Mouse (Mus musculus): ENCODE data around the gene Capn12. TPM values are rescaled to one million over a fixed set of nuclear protein-coding genes. Genes with fewer than 3 reads are reported as not detected.

The Capn12 gene
- polyA plus RNA-seq, 1 experiment from 2014 or later: 0.12 TPM

DNA sequence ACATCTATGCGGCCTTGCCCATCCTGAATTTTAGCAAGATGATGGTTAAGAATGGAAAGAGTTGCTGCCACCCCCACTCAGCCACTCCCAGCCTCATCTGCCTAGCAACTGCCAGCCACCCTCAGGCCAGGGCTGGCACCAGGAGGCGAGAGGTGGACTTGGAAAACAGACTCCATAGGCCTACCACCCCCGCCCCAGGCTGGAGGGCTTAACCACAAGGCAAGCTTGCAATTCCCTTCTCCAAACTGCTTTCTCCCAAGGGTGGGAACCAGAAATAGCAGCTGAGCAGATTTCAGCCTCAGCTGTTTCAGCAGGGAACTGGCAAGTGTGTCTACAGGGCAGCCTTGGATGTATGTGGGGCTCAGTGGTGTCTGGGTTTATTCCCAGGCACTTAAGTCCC is 21.6 kb downstream of the Capn12 start:
- H3K27ac ChIP-seq: no peak overlapping the region

DNA sequence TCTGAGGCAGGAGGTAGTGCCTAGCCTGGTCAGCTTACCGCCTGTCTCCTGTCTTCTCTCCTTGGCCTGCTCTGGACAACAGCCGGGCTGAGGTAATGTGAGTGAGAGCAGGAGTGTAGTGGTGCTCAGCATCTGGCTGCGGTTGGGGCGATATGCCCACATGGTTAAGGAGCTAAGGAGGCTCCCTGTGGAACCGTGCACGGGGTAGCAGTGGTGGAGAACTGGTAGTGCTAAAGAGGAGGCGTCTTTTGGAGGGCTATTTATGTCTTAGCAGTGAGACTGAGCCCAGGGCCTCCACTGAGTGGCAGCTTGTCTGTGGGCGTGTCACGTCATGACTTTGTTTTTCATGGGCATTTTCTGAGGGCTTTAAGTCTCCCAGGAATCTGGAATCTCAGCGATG is 22.6 kb downstream of the Capn12 start:
- Histone ChIP-seq H3K9me3 (replicated peaks) (no peaks in the 10 kb centered on the region), H3K27me3 (replicated peaks) (no peaks in the 10 kb centered on the region), H3K4me2 (no peak overlapping the region), H3K9ac (no peak overlapping the region), H3K4me1 (no peaks in the 10 kb centered on the region), H3K4me3 (no peak overlapping the region), H3K36me3 (peaks cover 100% of the 10 kb centered on the region), H3K27ac (no peak overlapping the region)
- 86% methylated on average over 10 of the region's 10 CpGs for WGBS (ENCODE audit: insufficient replicate concordance)
- no peak for ATAC-seq

More for the DNA sequence above, 21.6 kb downstream of the Capn12 start:
- H3K4me2 ChIP-seq: no peak overlapping the region
- H3K9ac ChIP-seq: no peak overlapping the region
- H3K4me1 ChIP-seq: no peaks in the 10 kb centered on the region
- WGBS (ENCODE audit: insufficient replicate concordance): 82% methylated on average over 3 of the region's 3 CpGs
- no peaks in the 10 kb centered on the region for H3K9me3 ChIP-seq (replicated peaks)
- H3K36me3 ChIP-seq: peaks cover 100% of the 10 kb centered on the region
- H3K27me3 ChIP-seq (replicated peaks): no peaks in the 10 kb centered on the region
- ATAC-seq: no peak
- H3K4me3 ChIP-seq: no peak overlapping the region

DNA sequence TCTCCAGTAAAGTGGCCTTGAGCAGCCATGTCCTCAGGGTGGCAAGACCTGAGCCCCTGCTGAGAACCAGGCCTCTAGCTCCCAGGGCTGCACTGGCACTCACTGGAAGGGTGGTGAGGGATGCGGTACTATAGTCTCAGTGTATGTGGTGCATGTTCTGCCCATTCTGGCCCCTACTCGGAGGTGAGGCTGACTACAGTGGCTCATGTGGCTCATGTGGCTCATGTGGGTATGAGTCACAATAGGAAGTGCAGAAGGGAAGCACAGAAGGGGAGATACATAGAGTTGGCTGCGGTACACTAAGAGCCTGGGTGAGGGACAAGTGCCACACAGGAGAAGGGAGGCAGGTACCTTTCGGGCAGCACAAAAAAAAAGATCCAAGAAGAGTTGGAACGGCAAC is 26.0 kb downstream of the Capn12 start:
- H3K9me3 ChIP-seq (replicated peaks): no peaks in the 10 kb centered on the region
- no peaks in the 10 kb centered on the region for H3K27me3 ChIP-seq (replicated peaks)
- no peak overlapping the region for H3K4me2 ChIP-seq
- H3K4me3 ChIP-seq: no peak overlapping the region
- H3K9ac ChIP-seq: no peak overlapping the region
- ATAC-seq: no peak
- no peaks in the 10 kb centered on the region; the same call in 1 of the 2 replicates for H3K4me1 ChIP-seq
- H3K27ac ChIP-seq: no peak overlapping the region
- 86% methylated on average over 5 of the region's 5 CpGs for WGBS (ENCODE audit: insufficient replicate concordance)
- H3K36me3 ChIP-seq: peaks cover 100% of the 10 kb centered on the region

DNA sequence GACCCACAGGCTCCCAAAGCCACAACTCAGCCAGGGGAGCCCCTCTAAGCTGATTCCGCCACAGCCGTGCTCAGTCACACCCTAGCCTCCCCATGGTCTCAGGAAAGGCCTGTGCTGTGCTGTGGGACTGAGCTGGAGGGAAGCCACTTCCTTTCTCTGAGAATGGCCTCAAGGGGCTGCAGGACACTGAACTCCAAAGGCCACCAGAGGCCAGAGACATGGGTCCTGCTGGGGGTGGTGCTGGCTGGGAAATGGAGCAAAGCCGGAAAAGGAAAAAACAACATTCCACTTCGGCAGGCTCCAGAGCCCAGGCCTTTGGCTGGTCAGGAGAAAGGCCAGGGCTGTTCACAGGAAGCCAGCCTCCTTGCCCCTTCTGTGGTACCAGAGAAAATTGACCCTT is 30.4 kb downstream of the Capn12 start:
- peaks cover 100% of the 10 kb centered on the region for H3K36me3 ChIP-seq
- H3K9me3 ChIP-seq (replicated peaks): no peaks in the 10 kb centered on the region
- H3K4me2 ChIP-seq: no peak overlapping the region
- H3K4me3 ChIP-seq: no peak overlapping the region
- peak overlapping the region; percentile 49 for H3K27ac ChIP-seq
- H3K27me3 ChIP-seq (replicated peaks): no peaks in the 10 kb centered on the region
- peak; percentile 57; the same call in 1 of the 2 replicates for ATAC-seq
- 78% methylated on average over 4 of the region's 4 CpGs for WGBS (ENCODE audit: insufficient replicate concordance)
- peaks cover 24% of the 10 kb centered on the region for H3K4me1 ChIP-seq
- H3K9ac ChIP-seq: no peak overlapping the region

DNA sequence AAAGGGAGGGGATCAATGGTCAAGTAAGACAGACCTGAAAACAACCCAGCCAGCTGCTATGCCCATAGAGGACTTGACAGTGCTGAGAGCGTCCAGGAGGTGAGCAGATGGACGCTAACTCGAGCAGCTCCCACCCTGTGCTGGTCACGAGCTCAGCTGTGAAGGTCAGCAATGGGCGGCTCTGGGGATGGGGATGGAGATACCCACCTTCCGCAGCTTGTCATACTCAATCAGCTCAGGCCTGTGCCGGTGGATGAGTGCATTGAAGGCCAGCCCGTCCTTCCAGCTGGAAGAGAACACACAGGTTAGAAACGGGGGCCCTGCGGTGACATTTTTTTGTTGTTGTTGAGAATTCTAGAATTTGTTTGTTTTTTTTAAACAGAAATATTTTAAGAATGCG is 31.9 kb downstream of the Capn12 start:
- WGBS (ENCODE audit: insufficient replicate concordance): 83% methylated on average over 11 of the region's 11 CpGs
- ATAC-seq: no peak
- peaks cover 100% of the 10 kb centered on the region for H3K36me3 ChIP-seq
- no peak overlapping the region for H3K4me3 ChIP-seq
- no peaks in the 10 kb centered on the region for H3K9me3 ChIP-seq (replicated peaks)
- H3K27me3 ChIP-seq (replicated peaks): no peaks in the 10 kb centered on the region
- H3K9ac ChIP-seq: no peak overlapping the region
- peaks cover 38% of the 10 kb centered on the region for H3K4me1 ChIP-seq
- no peak overlapping the region for H3K27ac ChIP-seq
- no peak overlapping the region for H3K4me2 ChIP-seq

DNA sequence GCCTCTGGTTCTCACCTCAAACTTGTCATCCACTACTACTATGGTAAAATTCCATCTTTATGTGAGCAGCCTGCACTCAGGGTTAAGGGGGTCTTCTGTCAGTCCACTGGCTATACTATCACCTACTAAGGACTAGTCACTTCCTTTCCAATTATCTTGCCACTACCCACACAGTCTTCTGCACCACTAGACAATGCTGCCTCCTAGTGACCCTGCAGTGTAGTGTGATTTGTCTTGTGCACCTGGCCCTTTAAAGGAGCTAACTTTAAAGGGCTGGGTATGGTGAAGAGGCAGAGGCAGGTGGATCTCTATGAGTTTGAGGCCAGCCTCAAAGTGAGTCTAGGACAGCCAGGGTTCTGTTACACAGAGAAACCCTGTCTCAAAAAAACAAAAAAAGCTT is 35.3 kb downstream of the Capn12 start:
- Histone ChIP-seq H3K27ac (no peak overlapping the region), H3K36me3 (peaks cover 98% of the 10 kb centered on the region), H3K9me3 (replicated peaks) (no peaks in the 10 kb centered on the region), H3K4me3 (no peak overlapping the region), H3K4me1 (peaks cover 71% of the 10 kb centered on the region), H3K4me2 (no peak overlapping the region), H3K27me3 (replicated peaks) (no peaks in the 10 kb centered on the region), H3K9ac (no peak overlapping the region)
- no peak for ATAC-seq

DNA sequence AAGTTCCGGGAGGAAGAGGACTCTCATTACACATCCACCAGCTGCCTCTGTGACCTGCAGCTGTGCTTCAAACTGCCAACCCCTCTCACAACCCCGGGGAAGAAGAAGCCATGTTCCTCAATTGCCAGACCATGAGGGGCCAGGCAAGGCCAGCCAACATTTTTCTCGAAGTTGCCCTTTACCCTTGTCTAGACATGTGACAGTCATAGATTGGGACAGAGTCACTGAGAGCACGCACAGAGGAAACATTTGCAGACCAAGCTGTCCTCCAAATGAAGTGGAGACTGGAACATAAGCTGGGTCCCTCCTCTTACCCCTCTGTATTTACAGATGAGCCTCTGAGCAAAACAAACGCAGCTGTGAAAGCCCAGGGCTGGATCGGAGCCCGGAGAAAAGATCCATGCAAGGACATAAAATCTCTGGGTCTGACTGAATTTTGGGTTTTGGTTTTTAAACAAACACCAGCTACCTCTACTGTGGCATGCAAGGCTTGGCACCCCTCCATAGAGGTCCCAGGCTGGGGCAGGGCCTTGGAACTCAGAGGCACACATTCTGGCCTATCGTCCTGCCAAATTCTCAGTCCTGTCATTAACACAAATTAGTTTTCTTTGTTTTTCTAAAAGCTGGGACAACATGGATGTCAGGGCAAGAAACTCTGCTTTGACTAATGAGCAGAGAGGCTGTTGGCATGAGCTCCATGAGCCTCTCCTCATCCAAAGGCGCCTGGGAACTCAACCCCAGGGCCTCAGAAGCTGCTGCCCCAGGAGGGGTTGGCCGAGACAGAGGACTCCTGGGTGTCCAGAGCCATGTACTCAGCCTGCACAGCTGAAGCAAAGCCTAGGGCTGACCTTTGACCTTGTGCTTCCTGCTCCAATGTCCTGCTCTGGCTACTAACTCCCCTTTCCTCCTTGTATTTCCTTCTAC is 36.5 kb downstream of the Capn12 start:
- Histone ChIP-seq H3K27me3 (replicated peaks) (no peaks in the 10 kb centered on the region), H3K4me3 (no peak overlapping the region), H3K9me3 (replicated peaks) (no peaks in the 10 kb centered on the region), H3K9ac (no peak overlapping the region), H3K36me3 (peaks cover 95% of the 10 kb centered on the region), H3K4me1 (peaks cover 84% of the 10 kb centered on the region), H3K4me2 (no peak overlapping the region), H3K27ac (peak overlapping the region; percentile 65)
- no peak for ATAC-seq
- WGBS (ENCODE audit: insufficient replicate concordance): 77% methylated on average over 10 of the region's 10 CpGs

DNA sequence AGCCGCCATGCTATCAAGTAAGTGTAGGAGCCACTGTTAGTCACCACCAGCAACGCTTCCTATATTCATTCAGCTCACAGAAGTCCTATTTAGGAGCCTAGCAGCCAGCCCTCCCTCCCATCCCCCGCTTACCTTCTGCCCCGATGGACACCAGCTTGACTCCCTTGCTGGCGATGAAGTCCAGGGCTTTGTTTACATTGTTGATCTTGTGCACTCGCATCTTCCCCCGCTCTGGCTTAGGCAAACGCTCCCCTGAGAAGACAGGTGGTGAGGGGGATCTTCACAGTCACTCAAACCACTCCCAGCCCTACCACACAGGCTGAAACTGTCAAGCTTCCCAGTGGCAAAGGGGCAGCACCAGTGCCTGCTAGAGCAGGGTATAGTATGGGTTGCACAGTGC is 37.3 kb downstream of the Capn12 start:
- Histone ChIP-seq H3K4me2 (no peak overlapping the region), H3K27me3 (replicated peaks) (no peaks in the 10 kb centered on the region), H3K4me1 (peaks cover 88% of the 10 kb centered on the region), H3K36me3 (peaks cover 90% of the 10 kb centered on the region), H3K4me3 (no peak overlapping the region), H3K27ac (peak overlapping the region; percentile 65), H3K9ac (no peak overlapping the region), H3K9me3 (replicated peaks) (no peaks in the 10 kb centered on the region)
- no peak for ATAC-seq
- 83% methylated on average over 8 of the region's 8 CpGs for WGBS (ENCODE audit: insufficient replicate concordance)

DNA sequence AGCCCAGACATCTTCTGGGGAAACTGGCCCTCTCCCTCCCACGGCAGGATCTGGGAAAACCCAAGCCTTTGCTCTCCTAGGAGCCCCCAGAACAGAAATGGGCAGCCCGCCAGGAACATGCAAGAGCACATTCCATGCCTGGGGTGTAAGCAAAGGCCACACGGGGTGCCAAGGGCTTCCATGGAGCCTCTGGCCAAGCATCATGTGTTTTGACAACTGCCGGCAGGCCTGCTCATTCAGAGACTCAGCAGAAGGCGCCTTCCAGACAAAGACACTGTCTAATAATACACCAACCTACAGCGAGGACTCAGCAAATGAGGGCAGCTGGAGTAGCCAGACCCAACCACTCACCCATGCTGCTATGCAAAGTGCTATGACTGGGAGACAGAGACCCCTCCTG is 38.6 kb downstream of the Capn12 start:
- Histone ChIP-seq H3K27ac (peak overlapping the region; percentile 62), H3K4me3 (no peak overlapping the region), H3K27me3 (replicated peaks) (no peaks in the 10 kb centered on the region), H3K36me3 (peaks cover 85% of the 10 kb centered on the region), H3K4me2 (no peak overlapping the region), H3K4me1 (peaks cover 95% of the 10 kb centered on the region), H3K9me3 (replicated peaks) (no peaks in the 10 kb centered on the region), H3K9ac (0 out of 2 replicates have a peak overlapping the region, but pooled peaks have one; percentile 43)
- WGBS (ENCODE audit: insufficient replicate concordance): 56% methylated on average over 6 of the region's 6 CpGs
- peak; percentile 28; the same call in 1 of the 2 replicates for ATAC-seq

DNA sequence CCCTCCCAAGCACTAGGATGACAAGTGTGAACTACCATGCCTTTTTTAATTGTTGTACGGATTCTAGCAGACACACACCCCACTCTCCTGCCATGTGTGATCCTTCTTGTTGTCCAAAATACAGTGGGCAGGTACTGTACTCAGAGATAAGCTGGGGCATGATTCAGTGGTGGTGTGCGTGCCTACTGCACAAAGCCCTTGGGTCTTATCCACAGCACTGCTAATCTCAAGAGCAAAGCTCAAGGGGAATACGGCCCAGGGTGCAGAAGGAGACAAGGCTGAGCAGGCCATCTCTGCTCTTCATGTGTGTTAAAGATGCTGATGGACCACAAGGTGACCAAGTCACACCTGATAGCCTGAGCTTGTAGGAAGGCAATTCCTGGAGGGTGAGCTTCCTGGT is 40.0 kb downstream of the Capn12 start:
- Histone ChIP-seq H3K27me3 (replicated peaks) (no peaks in the 10 kb centered on the region), H3K4me2 (no peak overlapping the region), H3K27ac (peak overlapping the region; percentile 65; the same call in 1 of the 2 replicates), H3K36me3 (peaks cover 78% of the 10 kb centered on the region), H3K9me3 (replicated peaks) (no peaks in the 10 kb centered on the region), H3K4me3 (no peak overlapping the region), H3K4me1 (peaks cover 98% of the 10 kb centered on the region), H3K9ac (peak overlapping the region; percentile 9; the same call in 1 of the 2 replicates)
- 26% methylated on average over 3 of the region's 3 CpGs for WGBS (ENCODE audit: insufficient replicate concordance)
- peak; percentile 34; the same call in 1 of the 2 replicates for ATAC-seq

DNA sequence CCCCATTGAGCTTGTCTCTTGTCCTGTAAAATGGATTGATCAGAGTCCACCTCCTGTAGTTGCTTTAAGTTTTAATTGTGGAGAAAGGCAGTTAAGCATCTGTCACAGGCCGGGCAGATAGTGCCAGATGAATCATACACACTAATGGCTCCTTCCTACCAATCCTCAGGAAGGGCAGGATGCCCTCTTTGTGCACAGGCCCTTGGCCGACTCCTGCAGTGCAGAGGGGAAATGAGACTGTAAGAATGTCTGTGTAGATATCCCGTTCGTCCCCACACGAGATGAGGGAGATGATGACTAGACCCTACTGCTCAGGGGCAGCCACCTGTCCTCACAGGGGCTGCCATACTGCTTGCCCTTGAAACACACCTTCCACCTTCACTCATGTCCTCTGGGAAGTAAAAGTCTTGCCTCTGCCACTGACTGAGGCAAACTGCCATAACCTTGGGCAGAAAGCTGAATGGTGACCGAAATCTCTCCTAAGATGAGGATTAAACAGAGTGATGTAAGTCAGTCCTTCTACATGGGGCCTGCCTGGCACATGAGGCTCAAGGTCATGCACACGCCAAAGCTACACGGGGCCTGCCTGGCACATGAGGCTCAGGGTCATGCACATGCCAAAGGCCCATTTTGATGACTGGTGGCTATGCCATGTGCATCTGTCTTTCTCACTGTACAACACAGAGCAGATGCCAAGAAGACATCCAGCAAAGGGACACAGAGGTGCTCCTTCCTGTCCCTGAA is 40.7 kb downstream of the Capn12 start:
- H3K4me1 ChIP-seq: peaks cover 100% of the 10 kb centered on the region
- no peak overlapping the region for H3K4me3 ChIP-seq
- no peaks in the 10 kb centered on the region for H3K9me3 ChIP-seq (replicated peaks)
- no peaks in the 10 kb centered on the region for H3K27me3 ChIP-seq (replicated peaks)
- 70% methylated on average over 8 of the region's 8 CpGs for WGBS (ENCODE audit: insufficient replicate concordance)
- H3K27ac ChIP-seq: peak overlapping the region; percentile 65
- H3K4me2 ChIP-seq: no peak overlapping the region
- ATAC-seq: no peak
- peaks cover 78% of the 10 kb centered on the region for H3K36me3 ChIP-seq
- no peak overlapping the region for H3K9ac ChIP-seq

DNA sequence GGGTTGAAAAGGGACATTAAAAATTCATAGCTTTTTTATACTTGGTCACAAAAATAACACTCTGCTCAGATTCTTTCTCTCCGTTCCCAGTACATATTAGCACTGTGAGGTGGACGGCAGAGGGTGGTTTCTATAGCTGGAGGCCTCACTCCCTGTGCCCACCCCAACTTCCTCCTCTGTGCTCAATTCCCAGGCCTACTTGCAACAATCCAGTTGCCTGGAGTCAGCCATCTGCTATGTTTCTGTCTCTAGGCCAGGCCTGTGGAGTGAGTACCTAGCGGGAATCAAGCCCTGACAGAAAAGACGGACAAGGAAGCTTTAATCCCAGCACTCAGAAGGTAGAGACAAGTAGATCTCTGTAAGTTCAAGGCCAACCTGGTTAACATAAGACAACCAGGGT is 41.4 kb downstream of the Capn12 start:
- WGBS (ENCODE audit: insufficient replicate concordance): 77% methylated on average over 4 of the region's 4 CpGs
- ATAC-seq: no peak
- H3K36me3 ChIP-seq: peaks cover 71% of the 10 kb centered on the region

More for the DNA sequence above, 41.4 kb downstream of the Capn12 start:
- Histone ChIP-seq H3K27ac (peak overlapping the region; percentile 6; the same call in 1 of the 2 replicates), H3K4me3 (no peak overlapping the region), H3K9me3 (replicated peaks) (no peaks in the 10 kb centered on the region), H3K9ac (no peak overlapping the region), H3K27me3 (replicated peaks) (no peaks in the 10 kb centered on the region), H3K4me1 (peaks cover 98% of the 10 kb centered on the region), H3K4me2 (no peak overlapping the region)
